In genomic region chr8:90069411-90069993, GRCm38 (mm10) we compare ENCODE assay signal across 12 mouse cellular contexts.
DNase-seq lines count a peak whose midpoint lies in the region; ATAC-seq lines count a peak whose summit lies in the region.
"Had no signal": no experiment of that assay in that cellular context is flagged by ENCODE, and none has a peak within 500 bp of the region (broad histone marks: within the 10 kb centered on the region; RNA-seq: fewer than 3 reads in every experiment).

No protein-coding gene starts in this region.

- H3K27me3 ChIP-seq in hindbrain, embryonic 16.5 days (replicated peaks; ENCODE audit: control insufficient read depth, insufficient read depth, low read length), result no peaks in the 10 kb centered on the region
- H3K27me3 ChIP-seq: liver, embryonic 13.5 days had no signal

- H3K4me3 ChIP-seq in hindbrain, embryonic 16.5 days (ENCODE audit: low read length), result no peak overlapping the region
- H3K4me3 ChIP-seq: liver, embryonic 13.5 days; myocyte had no signal

- H3K9ac ChIP-seq in hindbrain, embryonic 16.5 days (ENCODE audit: low read depth, low read length), result no peak overlapping the region
- H3K9ac ChIP-seq: liver, embryonic 13.5 days had no signal

- peak; percentile 75 for ATAC-seq in hindbrain, embryonic 16.5 days

- peak overlapping the region; percentile 59 for H3K27ac ChIP-seq in hindbrain, embryonic 16.5 days (ENCODE audit: low read depth, low read length)
- H3K27ac ChIP-seq: liver, embryonic 13.5 days had no signal

- H3K36me3 ChIP-seq in hindbrain, embryonic 16.5 days (ENCODE audit: control insufficient read depth, insufficient read depth, low read length), result no peaks in the 10 kb centered on the region
- H3K36me3 ChIP-seq: liver, embryonic 13.5 days had no signal

- H3K4me2 ChIP-seq in hindbrain, embryonic 16.5 days (ENCODE audit: low read length), result peak overlapping the region; percentile 27
- H3K4me2 ChIP-seq: liver, embryonic 13.5 days had no signal

- peak; percentile 3 to 13 for DNase-seq in cerebellum, postnatal 10 days
- no peak for DNase-seq in cerebellum, adult 11 months
- DNase-seq in kidney, postnatal 14 days, result peak; percentile 17
- DNase-seq in kidney, adult 11 months, result no peak
- DNase-seq in retina, embryonic 14.5 days (ENCODE audit: low spot score), result peak; percentile 57
- DNase-seq in layer of hippocampus, postnatal 10 days (ENCODE audit: low spot score in 2 of 2), result no peak
- DNase-seq in adrenal gland, postnatal 36 days, result no peak
- DNase-seq: gastrocnemius, postnatal 10 days; liver, embryonic 13.5 days; spleen, adult 18-20 months had no signal

- peaks cover 13% of the 10 kb centered on the region for H3K4me1 ChIP-seq in hindbrain, embryonic 16.5 days (ENCODE audit: control insufficient read depth, insufficient read depth, low read depth, low read length)
- H3K4me1 ChIP-seq: liver, embryonic 13.5 days had no signal

- WGBS in hindbrain, embryonic 16.5 days, result 7% methylated on average over 10 of the region's 10 CpGs

- no peaks in the 10 kb centered on the region for H3K9me3 ChIP-seq in hindbrain, embryonic 16.5 days (ENCODE audit: control insufficient read depth, low read length)
- H3K9me3 ChIP-seq: liver, embryonic 13.5 days had no signal

Comparison
In these comparisons a context has a peak if more than half of its experiments do, and no peak if none do; other contexts are left out.
1. DNase-seq: peak in cerebellum, postnatal 10 days (2 of 2), kidney, postnatal 14 days (single experiment) and retina, embryonic 14.5 days (single experiment); none in cerebellum, adult 11 months (single experiment), kidney, adult 11 months (single experiment), layer of hippocampus, postnatal 10 days (0 of 2) and adrenal gland, postnatal 36 days (0 of 2).